Mouse (Mus musculus): ENCODE measurements around the gene Zc3h14.

GRCm38 (mm10) chr12:98747380-98747753, 603 bp downstream of the Zc3h14 start:
- TF ChIP-seq CTCF (IDR thresholded peaks at IDR 0.05; ENCODE audit: low read depth), result no peak
- no peak for TF ChIP-seq EP300 (IDR thresholded peaks at IDR 0.05; ENCODE audit: low read depth)
